Mouse (Mus musculus): ENCODE measurements around the gene Myom3. TPM values are rescaled to one million over a fixed set of nuclear protein-coding genes. Genes with fewer than 3 reads are reported as not detected.

The Myom3 gene
- polyA plus RNA-seq, 1 experiment from 2014 or later: 0.59 TPM

GRCm38 (mm10) chr4:135844400-135844799 lies 84.9 kb downstream of the Myom3 start:
- DNase-seq (ENCODE audit: low spot score): no peak
- peak; percentile 61; the same call in 1 of the 2 replicates for ATAC-seq (ENCODE audit: low FRiP score, low TSS enrichment)
- Histone ChIP-seq H3K36me3 (ENCODE audit: control insufficient read depth, insufficient read depth, low read length) (no peaks in the 10 kb centered on the region), H3K9ac (ENCODE audit: low read length) (no peak overlapping the region), H3K27me3 (ENCODE audit: control insufficient read depth, insufficient read depth, low read length) (no peaks in the 10 kb centered on the region), H3K9me3 (ENCODE audit: control insufficient read depth, low read length) (no peaks in the 10 kb centered on the region), H3K4me1 (replicated peaks; ENCODE audit: control insufficient read depth, insufficient read depth) (no peaks in the 10 kb centered on the region), H3K4me3 (ENCODE audit: low read depth, low read length) (no peak overlapping the region), H3K4me2 (replicated peaks; ENCODE audit: low read depth) (no peak overlapping the region), H3K27ac (replicated peaks) (peak overlapping the region; percentile 19)
- WGBS: 50% methylated on average over 6 of the region's 6 CpGs
- no peak for TF ChIP-seq EP300 (optimal IDR thresholded peaks at IDR 0.05)
- no peak for TF ChIP-seq CTCF (IDR thresholded peaks at IDR 0.05; ENCODE audit: low read depth)

- H3K9ac ChIP-seq (ENCODE audit: low read length): no peak overlapping the region
- DNase-seq (ENCODE audit: low spot score) (no peak), ATAC-seq (ENCODE audit: low FRiP score, low TSS enrichment) (no peak)
- no peak overlapping the region for H3K4me2 ChIP-seq (replicated peaks; ENCODE audit: low read depth)
- no peaks in the 10 kb centered on the region for H3K27me3 ChIP-seq (ENCODE audit: control insufficient read depth, insufficient read depth, low read length)
- no peaks in the 10 kb centered on the region for H3K9me3 ChIP-seq (ENCODE audit: control insufficient read depth, low read length)
- no peaks in the 10 kb centered on the region for H3K4me1 ChIP-seq (replicated peaks; ENCODE audit: control insufficient read depth, insufficient read depth)
- H3K27ac ChIP-seq (replicated peaks): no peak overlapping the region
- no peak overlapping the region for H3K4me3 ChIP-seq (ENCODE audit: low read depth, low read length)
- TF ChIP-seq EP300 (optimal IDR thresholded peaks at IDR 0.05) (no peak), CTCF (IDR thresholded peaks at IDR 0.05; ENCODE audit: low read depth) (no peak)
- WGBS: 50% methylated on average over 5 of the region's 5 CpGs
- no peaks in the 10 kb centered on the region for H3K36me3 ChIP-seq (ENCODE audit: control insufficient read depth, insufficient read depth, low read length)
These were observed 88.1 kb downstream of the Myom3 start for GRCm38 (mm10) chr4:135847581-135847980.

DNA sequence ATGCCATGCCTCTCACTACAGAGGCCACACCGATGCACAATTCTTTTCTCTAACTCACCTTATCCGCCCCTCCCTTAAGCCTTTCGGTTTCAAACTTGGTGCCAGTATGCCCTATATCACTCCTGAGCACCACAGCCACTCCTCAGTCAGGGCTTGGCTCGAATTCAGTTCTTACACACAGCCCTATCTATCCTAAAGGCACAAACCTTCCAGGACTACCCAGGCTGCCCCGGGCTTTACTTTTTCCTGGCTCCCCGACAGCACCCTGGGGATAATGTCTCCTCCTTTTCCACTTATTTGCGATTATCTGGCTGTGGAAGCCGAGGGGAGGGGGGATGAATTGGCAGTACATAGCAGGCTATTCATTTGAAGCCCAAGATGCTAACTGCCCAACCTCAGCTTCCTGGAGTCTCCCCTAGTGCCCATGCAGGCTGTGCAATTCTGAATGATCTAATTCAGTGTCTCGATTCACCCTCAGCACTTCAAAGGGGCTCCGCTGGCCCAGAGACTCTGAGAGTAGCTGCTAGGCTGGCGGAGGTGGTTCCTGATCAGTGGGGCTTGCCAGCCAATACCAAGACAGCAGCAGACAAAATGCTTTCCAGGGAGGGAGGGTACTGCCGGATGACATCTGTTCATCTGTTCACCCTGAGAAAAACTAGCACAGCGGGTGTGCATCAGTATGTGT lies 91.0 kb downstream of the Myom3 start:
- no peak overlapping the region for H3K4me3 ChIP-seq (ENCODE audit: low read depth, low read length)
- peak; percentile 59 for ATAC-seq (ENCODE audit: low FRiP score, low TSS enrichment)
- no peaks in the 10 kb centered on the region for H3K4me1 ChIP-seq (replicated peaks; ENCODE audit: control insufficient read depth, insufficient read depth)
- H3K4me2 ChIP-seq (replicated peaks; ENCODE audit: low read depth): no peak overlapping the region
- H3K36me3 ChIP-seq (ENCODE audit: control insufficient read depth, insufficient read depth, low read length): no peaks in the 10 kb centered on the region
- no peak overlapping the region; the same call in 1 of the 2 replicates for H3K9ac ChIP-seq (ENCODE audit: low read length)
- H3K9me3 ChIP-seq (ENCODE audit: control insufficient read depth, low read length): no peaks in the 10 kb centered on the region
- 38% methylated on average over 13 of the region's 13 CpGs for WGBS
- peak; percentile 47 for DNase-seq (ENCODE audit: low spot score)
- peak overlapping the region; percentile 56; the same call in 1 of the 2 replicates for H3K27ac ChIP-seq (replicated peaks)
- no peaks in the 10 kb centered on the region for H3K27me3 ChIP-seq (ENCODE audit: control insufficient read depth, insufficient read depth, low read length)
- TF ChIP-seq EP300 (optimal IDR thresholded peaks at IDR 0.05) (no peak), CTCF (IDR thresholded peaks at IDR 0.05; ENCODE audit: low read depth) (no peak)

- Histone ChIP-seq H3K27ac (replicated peaks) (no peak overlapping the region), H3K4me1 (replicated peaks; ENCODE audit: control insufficient read depth, insufficient read depth) (no peaks in the 10 kb centered on the region), H3K36me3 (ENCODE audit: control insufficient read depth, insufficient read depth, low read length) (no peaks in the 10 kb centered on the region), H3K9ac (ENCODE audit: low read length) (no peak overlapping the region), H3K27me3 (ENCODE audit: control insufficient read depth, insufficient read depth, low read length) (no peaks in the 10 kb centered on the region), H3K9me3 (ENCODE audit: control insufficient read depth, low read length) (no peaks in the 10 kb centered on the region), H3K4me3 (ENCODE audit: low read depth, low read length) (no peak overlapping the region), H3K4me2 (replicated peaks; ENCODE audit: low read depth) (no peak overlapping the region)
- 81% methylated on average over 9 of the region's 9 CpGs for WGBS
- TF ChIP-seq CTCF (IDR thresholded peaks at IDR 0.05; ENCODE audit: low read depth): no peak
- TF ChIP-seq EP300 (optimal IDR thresholded peaks at IDR 0.05): no peak
- ATAC-seq (ENCODE audit: low FRiP score, low TSS enrichment): no peak
- DNase-seq (ENCODE audit: low spot score): no peak
These were observed 92.4 kb downstream of the Myom3 start for GRCm38 (mm10) chr4:135851942-135852341.

DNA sequence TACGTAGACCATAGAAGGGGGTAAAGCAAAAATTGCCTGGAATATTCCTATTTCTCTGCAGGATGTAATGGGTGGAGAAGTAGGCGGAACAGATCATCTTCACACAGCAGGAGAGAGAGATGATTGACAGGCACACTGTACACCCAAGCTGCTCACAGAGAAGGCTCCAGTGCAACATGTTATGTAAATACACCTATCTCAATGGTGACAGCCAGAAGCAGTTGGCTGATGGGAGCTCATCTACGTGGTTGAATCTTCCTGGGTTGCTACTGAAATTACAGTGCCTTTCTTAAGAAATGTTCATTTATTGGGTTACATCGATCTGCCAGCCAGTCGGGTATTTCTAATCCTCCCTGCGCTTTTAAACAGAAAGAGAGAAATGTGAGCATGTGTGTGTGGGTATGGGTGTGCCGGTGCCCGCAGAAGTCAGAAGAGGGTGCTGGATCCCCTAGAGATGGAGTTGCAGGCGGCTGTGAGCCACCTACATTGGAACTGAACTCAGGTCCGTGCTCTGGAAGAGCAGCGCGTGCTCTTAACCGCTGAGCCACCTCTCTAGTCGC lies 94.6 kb downstream of the Myom3 start:
- ATAC-seq (ENCODE audit: low FRiP score, low TSS enrichment) (no peak), DNase-seq (ENCODE audit: low spot score) (no peak)
- Histone ChIP-seq H3K27ac (replicated peaks) (no peak overlapping the region), H3K27me3 (ENCODE audit: control insufficient read depth, insufficient read depth, low read length) (no peaks in the 10 kb centered on the region), H3K36me3 (ENCODE audit: control insufficient read depth, insufficient read depth, low read length) (no peaks in the 10 kb centered on the region), H3K4me3 (ENCODE audit: low read depth, low read length) (no peak overlapping the region), H3K9ac (ENCODE audit: low read length) (no peak overlapping the region), H3K9me3 (ENCODE audit: control insufficient read depth, low read length) (no peaks in the 10 kb centered on the region), H3K4me2 (replicated peaks; ENCODE audit: low read depth) (no peak overlapping the region), H3K4me1 (replicated peaks; ENCODE audit: control insufficient read depth, insufficient read depth) (no peaks in the 10 kb centered on the region; the same call in 1 of the 2 replicates)
- TF ChIP-seq CTCF (IDR thresholded peaks at IDR 0.05; ENCODE audit: low read depth): no peak
- TF ChIP-seq EP300 (optimal IDR thresholded peaks at IDR 0.05): no peak
- WGBS: 87% methylated on average over 14 of the region's 14 CpGs

DNA sequence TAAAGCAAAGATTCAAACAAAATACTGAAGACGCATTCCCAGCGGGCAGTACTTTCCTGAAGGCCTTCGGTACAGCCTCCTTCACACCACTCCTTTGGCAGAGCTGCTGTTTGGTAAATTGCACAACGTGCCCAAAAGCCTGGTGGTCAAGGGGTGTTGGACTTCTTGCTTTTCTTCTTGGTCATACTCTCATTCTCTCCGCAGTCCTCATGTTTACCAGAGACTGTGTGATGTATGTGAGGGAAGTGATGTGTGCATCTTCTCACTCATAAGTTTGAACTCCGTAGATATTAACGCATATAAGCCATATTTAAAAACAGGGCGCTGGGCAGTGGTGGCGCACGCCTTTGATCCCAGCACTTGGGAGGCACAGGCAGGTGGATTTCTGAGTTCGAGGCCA lies 95.1 kb downstream of the Myom3 start:
- H3K4me2 ChIP-seq (replicated peaks; ENCODE audit: low read depth): peak overlapping the region; percentile 86
- DNase-seq (ENCODE audit: low spot score) (no peak), ATAC-seq (ENCODE audit: low FRiP score, low TSS enrichment) (no peak)
- H3K9me3 ChIP-seq (ENCODE audit: control insufficient read depth, low read length): no peaks in the 10 kb centered on the region
- H3K4me1 ChIP-seq (replicated peaks; ENCODE audit: control insufficient read depth, insufficient read depth): no peaks in the 10 kb centered on the region; the same call in 1 of the 2 replicates
- no peak overlapping the region for H3K9ac ChIP-seq (ENCODE audit: low read length)
- H3K27ac ChIP-seq (replicated peaks): no peak overlapping the region; the same call in 1 of the 2 replicates
- H3K4me3 ChIP-seq (ENCODE audit: low read depth, low read length): no peak overlapping the region
- TF ChIP-seq EP300 (optimal IDR thresholded peaks at IDR 0.05) (no peak), CTCF (IDR thresholded peaks at IDR 0.05; ENCODE audit: low read depth) (no peak)
- H3K36me3 ChIP-seq (ENCODE audit: control insufficient read depth, insufficient read depth, low read length): no peaks in the 10 kb centered on the region
- 65% methylated on average over 11 of the region's 11 CpGs for WGBS
- H3K27me3 ChIP-seq (ENCODE audit: control insufficient read depth, insufficient read depth, low read length): no peaks in the 10 kb centered on the region

Data from stomach, postnatal 0 days (tissue).